Mouse (Mus musculus): Measurements from ENCODE around the gene 4933407L21Rik. TPM values are rescaled to one million over a fixed set of nuclear protein-coding genes. Genes with fewer than 3 reads are reported as not detected.
A peak's percentile ranks its signal among the peaks of the same experiment; 100 is the strongest.

4933407L21Rik gene
- total and polyA plus RNA-seq, 3 experiments: not detected

- no peak for DNase-seq
- no peaks in the 10 kb centered on the region for H3K79me2 ChIP-seq (replicated peaks; ENCODE audit: control insufficient read depth, insufficient read depth, low read length)
- H3K27ac ChIP-seq: no peak overlapping the region
- TF ChIP-seq CTCF (IDR thresholded peaks at IDR 0.05) (no peak), EP300 (IDR thresholded peaks at IDR 0.05; ENCODE audit: insufficient read depth, low read depth, low read length) (no peak), POLR2A (IDR thresholded peaks at IDR 0.05; ENCODE audit: insufficient read depth, low read depth, low read length) (no peak)
- peaks cover 10% of the 10 kb centered on the region for H3K4me1 ChIP-seq (ENCODE audit: control insufficient read depth, insufficient read depth, low read length)
- no peaks in the 10 kb centered on the region for H3K27me3 ChIP-seq (ENCODE audit: control insufficient read depth, insufficient read depth, low read length)
- H3K4me3 ChIP-seq: no peak overlapping the region
- WGBS: 89% methylated on average over 5 of the region's 5 CpGs
- no peak overlapping the region for H3K9ac ChIP-seq (ENCODE audit: low read depth, low read length)
- intact Hi-C loops (cut with DNase I): no loop called here
- no peaks in the 10 kb centered on the region for H3K36me3 ChIP-seq (ENCODE audit: control insufficient read depth, insufficient read depth, low read length)
Observed at GRCm38 (mm10) chr1:85931170-85931569, 2.9 kb downstream of the 4933407L21Rik start.

- no peak for DNase-seq
- no peaks in the 10 kb centered on the region for H3K27me3 ChIP-seq (ENCODE audit: control insufficient read depth, insufficient read depth, low read length)
- 31% methylated on average over 7 of the region's 7 CpGs for WGBS
- H3K27ac ChIP-seq: no peak overlapping the region
- peaks cover 7% of the 10 kb centered on the region for H3K4me1 ChIP-seq (ENCODE audit: control insufficient read depth, insufficient read depth, low read length)
- intact Hi-C loops (cut with DNase I): no loop called here
- H3K79me2 ChIP-seq (replicated peaks; ENCODE audit: control insufficient read depth, insufficient read depth, low read length): no peaks in the 10 kb centered on the region
- H3K4me3 ChIP-seq: no peak overlapping the region
- H3K36me3 ChIP-seq (ENCODE audit: control insufficient read depth, insufficient read depth, low read length): no peaks in the 10 kb centered on the region
- TF ChIP-seq EP300 (IDR thresholded peaks at IDR 0.05; ENCODE audit: insufficient read depth, low read depth, low read length) (no peak), CTCF (IDR thresholded peaks at IDR 0.05) (no peak), POLR2A (IDR thresholded peaks at IDR 0.05; ENCODE audit: insufficient read depth, low read depth, low read length) (no peak)
- no peak overlapping the region for H3K9ac ChIP-seq (ENCODE audit: low read depth, low read length)
Observed at GRCm38 (mm10) chr1:85933226-85933625, 4.9 kb downstream of the 4933407L21Rik start.

- intact Hi-C loops (cut with DNase I): loop anchor here (2.0 kb wide), 2 partner anchors 39 to 81 kb away; partner anchors contain the start of gene Itm2c
- 23% methylated on average over 11 of the region's 11 CpGs for WGBS
- no peak overlapping the region for H3K9ac ChIP-seq (ENCODE audit: low read depth, low read length)
- no peaks in the 10 kb centered on the region for H3K27me3 ChIP-seq (ENCODE audit: control insufficient read depth, insufficient read depth, low read length)
- no peak for TF ChIP-seq POLR2A (IDR thresholded peaks at IDR 0.05; ENCODE audit: insufficient read depth, low read depth, low read length)
- no peak for TF ChIP-seq CTCF (IDR thresholded peaks at IDR 0.05)
- TF ChIP-seq EP300 (IDR thresholded peaks at IDR 0.05; ENCODE audit: insufficient read depth, low read depth, low read length): no peak
- no peaks in the 10 kb centered on the region for H3K36me3 ChIP-seq (ENCODE audit: control insufficient read depth, insufficient read depth, low read length)
- H3K79me2 ChIP-seq (replicated peaks; ENCODE audit: control insufficient read depth, insufficient read depth, low read length): no peaks in the 10 kb centered on the region
- no peak overlapping the region for H3K4me3 ChIP-seq
- DNase-seq: no peak
- no peak overlapping the region for H3K27ac ChIP-seq
- H3K4me1 ChIP-seq (ENCODE audit: control insufficient read depth, insufficient read depth, low read length): peaks cover 5% of the 10 kb centered on the region
Observed at GRCm38 (mm10) chr1:85933631-85934465, 5.6 kb downstream of the 4933407L21Rik start.

- H3K27me3 ChIP-seq (ENCODE audit: control insufficient read depth, insufficient read depth, low read length): no peaks in the 10 kb centered on the region
- no peak overlapping the region for H3K27ac ChIP-seq
- intact Hi-C loops (cut with DNase I): loop anchor here (2.0 kb wide), 2 partner anchors 40 to 82 kb away; partner anchors contain the start of gene Itm2c
- no peak overlapping the region for H3K4me3 ChIP-seq
- peaks cover 5% of the 10 kb centered on the region for H3K4me1 ChIP-seq (ENCODE audit: control insufficient read depth, insufficient read depth, low read length)
- TF ChIP-seq POLR2A (IDR thresholded peaks at IDR 0.05; ENCODE audit: insufficient read depth, low read depth, low read length): no peak
- H3K36me3 ChIP-seq (ENCODE audit: control insufficient read depth, insufficient read depth, low read length): no peaks in the 10 kb centered on the region
- WGBS: 48% methylated on average over 7 of the region's 7 CpGs
- H3K9ac ChIP-seq (ENCODE audit: low read depth, low read length): no peak overlapping the region
- DNase-seq: no peak
- H3K79me2 ChIP-seq (replicated peaks; ENCODE audit: control insufficient read depth, insufficient read depth, low read length): no peaks in the 10 kb centered on the region
Observed at GRCm38 (mm10) chr1:85934560-85934959, 6.3 kb downstream of the 4933407L21Rik start.

- no peak overlapping the region for H3K27ac ChIP-seq
- H3K9ac ChIP-seq (ENCODE audit: low read depth, low read length): no peak overlapping the region
- peak; percentile 26 to 54 for DNase-seq
- H3K36me3 ChIP-seq (ENCODE audit: control insufficient read depth, insufficient read depth, low read length): no peaks in the 10 kb centered on the region
- H3K4me3 ChIP-seq: no peak overlapping the region
- intact Hi-C loops (cut with DNase I): loop anchor here (1.0 to 2.0 kb wide), 3 partner anchors 40 to 82 kb away; partner anchors contain the start of gene Itm2c
- 66% methylated on average over 8 of the region's 8 CpGs for WGBS
- peaks cover 5% of the 10 kb centered on the region for H3K4me1 ChIP-seq (ENCODE audit: control insufficient read depth, insufficient read depth, low read length)
- TF ChIP-seq EP300 (IDR thresholded peaks at IDR 0.05; ENCODE audit: insufficient read depth, low read depth, low read length) (0 out of 2 replicates have a peak, but pooled peaks have one; percentile 39), CTCF (IDR thresholded peaks at IDR 0.05) (peak; percentile 97), POLR2A (IDR thresholded peaks at IDR 0.05; ENCODE audit: insufficient read depth, low read depth, low read length) (no peak)
- no peaks in the 10 kb centered on the region for H3K27me3 ChIP-seq (ENCODE audit: control insufficient read depth, insufficient read depth, low read length)
- H3K79me2 ChIP-seq (replicated peaks; ENCODE audit: control insufficient read depth, insufficient read depth, low read length): no peaks in the 10 kb centered on the region
Observed at GRCm38 (mm10) chr1:85935148-85935852, 7.0 kb downstream of the 4933407L21Rik start.

- H3K27me3 ChIP-seq (ENCODE audit: control insufficient read depth, insufficient read depth, low read length): no peaks in the 10 kb centered on the region
- H3K27ac ChIP-seq: no peak overlapping the region
- WGBS: 87% methylated on average over 6 of the region's 6 CpGs
- H3K79me2 ChIP-seq (replicated peaks; ENCODE audit: control insufficient read depth, insufficient read depth, low read length): no peaks in the 10 kb centered on the region
- no peak overlapping the region for H3K9ac ChIP-seq (ENCODE audit: low read depth, low read length)
- H3K36me3 ChIP-seq (ENCODE audit: control insufficient read depth, insufficient read depth, low read length): no peaks in the 10 kb centered on the region
- no peak overlapping the region for H3K4me3 ChIP-seq
- peaks cover 5% of the 10 kb centered on the region for H3K4me1 ChIP-seq (ENCODE audit: control insufficient read depth, insufficient read depth, low read length)
- no peak for TF ChIP-seq POLR2A (IDR thresholded peaks at IDR 0.05; ENCODE audit: insufficient read depth, low read depth, low read length)
- no peak for TF ChIP-seq EP300 (IDR thresholded peaks at IDR 0.05; ENCODE audit: insufficient read depth, low read depth, low read length)
- TF ChIP-seq CTCF (IDR thresholded peaks at IDR 0.05): no peak
- intact Hi-C loops (cut with DNase I): no loop called here
- no peak for DNase-seq
Observed at GRCm38 (mm10) chr1:85936265-85936664, 8.0 kb downstream of the 4933407L21Rik start.

All from heart, adult 2 months (tissue).